Mouse (Mus musculus) brain, embryonic 14.5 days (tissue): ENCODE measurements around the gene Eif5a2.

Experiments
- CTCF ChIP-seq: fragments of 200-500 bp; IDR thresholded peaks from 2 replicates; pipeline ENCODE4 v1.5.1; 2012; ENCODE audit warnings: inconsistent platforms, mild to moderate bottlenecking, moderate library complexity, borderline replicate concordance; ENCODE audit not compliant: insufficient read depth, insufficient read length; ENCODE audit errors: extremely low read depth
- POLR2A ChIP-seq: fragments of 200-500 bp; IDR thresholded peaks from 2 replicates; pipeline ENCODE4 v1.6.1; 2012; ENCODE audit warnings: mild to moderate bottlenecking, inconsistent platforms, borderline replicate concordance; ENCODE audit not compliant: poor library complexity, insufficient read depth, insufficient read length, severe bottlenecking; ENCODE audit errors: extremely low read depth

- TF ChIP-seq POLR2A (no peak), CTCF (no peak)
Measured at GRCm38 (mm10) chr3:28768222-28768621, 12.9 kb upstream of the Eif5a2 start.
